Mouse (Mus musculus) gastrocnemius, postnatal 14 days (tissue): Measurements from ENCODE around the gene Hsd3b7. TPM values are rescaled to one million over a fixed set of nuclear protein-coding genes. Genes with fewer than 3 reads are reported as not detected.

Experiments used
- DNase-seq: peaks from one replicate; pipeline ENCODE4 v3.0.0; 2021; ENCODE audit warnings: mixed read lengths
- intact Hi-C: fragments of 180-260 bp; cut with DNase I; formaldehyde crosslinking; loops from one replicate; pipeline ENCODE4 v1.15.1; 2025; ENCODE audit warnings: low total_unique reads
- long read RNA-seq, 2 experiments: library from polyadenylated mRNA; stranded (forward); transcript quantifications; one replicate each; pipeline ENCODE4 v2.0.0; 2021
- total RNA-seq, 2 experiments: library from RNA; stranded (reverse); gene quantifications; 2 replicates each; pipeline ENCODE4 v1.2.3; 2021

Gene Hsd3b7
- total RNA-seq: 1 to 10 TPM; 6.9 to 8.1 TPM
- long read RNA-seq, experiment 1, transcript Hsd3b7-201 (7 exons, 1,828 nt): major isoform, 9 of 13 reads
- long read RNA-seq, experiment 1, partial matches to known transcripts: 1 of 13 reads
- long read RNA-seq, experiment 1, other reads (novel, unspliced or antisense): 3 of 13 reads
- long read RNA-seq, experiment 2, transcript Hsd3b7-201 (7 exons, 1,828 nt): major isoform, 9 of 13 reads
- long read RNA-seq, experiment 2, partial matches to known transcripts: 2 of 13 reads
- long read RNA-seq, experiment 2, other reads (novel, unspliced or antisense): 2 of 13 reads

DNA sequence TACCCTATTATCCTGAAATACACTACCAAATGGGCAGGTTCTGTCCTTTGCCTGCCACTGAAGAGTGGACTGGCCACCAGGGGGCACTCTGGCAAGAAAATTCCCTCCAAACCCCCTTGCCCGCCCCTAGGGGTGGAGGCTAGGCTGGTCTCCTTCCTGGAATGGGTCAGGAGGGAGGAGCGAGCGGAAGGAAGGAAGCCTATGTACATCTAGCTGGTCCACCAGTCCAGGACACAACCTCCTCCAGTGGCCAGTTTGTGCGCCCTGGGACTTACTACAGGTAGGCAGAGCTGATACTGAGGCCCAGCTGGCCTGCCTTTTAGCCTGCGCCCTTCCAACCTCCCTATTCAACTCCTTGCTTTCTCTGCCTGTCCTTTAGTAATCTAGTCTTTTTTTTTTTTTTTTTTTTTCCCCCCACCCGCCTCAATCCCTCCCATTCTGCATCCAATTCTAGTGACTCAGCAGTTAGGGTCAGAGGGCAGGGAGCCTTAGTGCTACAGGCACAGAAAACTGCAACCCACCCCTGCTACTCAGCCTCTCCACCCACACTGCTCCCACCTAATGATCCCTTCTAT lies at the start of gene Hsd3b7:
TSS of gene Hsd3b7 (plus strand) at position 170 of the 575 bp plus-strand sequence.
- intact Hi-C loops: no loop called here
- DNase-seq: peak; percentile 94

DNA sequence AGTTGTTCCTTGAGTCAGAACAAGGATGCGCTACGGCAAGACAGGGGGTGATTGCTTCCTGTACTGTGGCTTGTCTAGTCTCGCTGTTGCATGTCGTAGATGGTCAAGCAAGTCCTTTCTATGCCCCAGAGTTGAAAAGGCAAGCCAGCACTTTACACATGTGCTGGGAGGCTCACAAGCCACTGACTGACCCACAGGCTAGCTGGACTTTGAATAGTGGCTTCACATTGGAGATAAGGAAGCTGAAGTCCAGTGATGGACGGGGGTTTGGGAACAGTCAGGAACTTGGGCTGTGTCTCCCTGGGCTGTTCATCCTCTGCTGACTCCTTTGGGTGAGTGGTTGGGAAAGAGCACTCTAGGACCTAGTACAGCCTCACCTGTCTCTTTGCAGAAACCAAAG lies 48.8 kb upstream of the Hsd3b7 start:
- DNase-seq: no peak
- intact Hi-C loops: loop anchor here (5.0 kb wide), 1 partner anchor 34 kb away; no protein-coding TSS in a partner anchor

DNA sequence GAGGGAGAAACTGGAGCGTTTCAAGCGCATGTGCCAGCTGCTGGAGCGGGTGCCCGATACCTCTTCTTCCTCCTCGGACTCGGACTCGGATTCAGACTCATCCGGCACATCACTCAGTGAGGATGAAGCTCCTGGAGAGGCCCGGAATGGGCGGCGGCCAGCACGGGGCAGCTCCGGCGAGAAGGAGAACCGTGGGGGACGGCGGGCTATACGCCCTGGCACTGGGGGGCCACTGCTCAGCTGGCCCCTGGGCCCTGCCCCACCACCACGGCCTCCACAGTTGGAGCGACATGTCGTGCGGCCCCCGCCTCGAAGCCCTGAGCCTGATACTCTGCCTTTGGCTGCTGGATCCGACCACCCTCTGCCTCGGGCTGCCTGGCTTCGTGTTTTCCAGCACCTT lies 48.3 kb upstream of the Hsd3b7 start:
- DNase-seq: no peak
- intact Hi-C loops: loop anchor here (5.0 kb wide), 1 partner anchor 35 kb away; no protein-coding TSS in a partner anchor

DNA sequence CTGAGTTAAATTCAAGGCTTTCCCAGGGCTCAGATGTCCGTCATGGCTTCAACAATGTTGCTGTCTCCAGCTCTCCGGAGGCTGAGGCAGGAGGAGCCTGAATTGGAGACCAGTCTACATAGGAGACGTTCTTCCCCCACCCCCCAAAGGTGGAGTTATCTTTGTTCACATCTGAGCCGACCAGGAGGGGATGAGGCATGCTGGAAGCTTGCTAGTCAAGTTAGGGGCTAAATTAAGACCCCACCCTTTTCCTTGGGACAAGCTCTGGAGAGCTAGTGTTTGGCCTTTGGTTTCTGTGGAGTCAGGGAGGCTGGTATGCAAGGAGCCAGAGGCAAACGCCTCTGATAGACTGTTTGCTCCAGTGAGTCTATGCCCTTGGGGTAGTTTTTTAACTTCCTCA lies 47.2 kb upstream of the Hsd3b7 start:
- no peak for DNase-seq
- intact Hi-C loops: loop anchor here (5.0 kb wide), 1 partner anchor 36 kb away; no protein-coding TSS in a partner anchor

DNA sequence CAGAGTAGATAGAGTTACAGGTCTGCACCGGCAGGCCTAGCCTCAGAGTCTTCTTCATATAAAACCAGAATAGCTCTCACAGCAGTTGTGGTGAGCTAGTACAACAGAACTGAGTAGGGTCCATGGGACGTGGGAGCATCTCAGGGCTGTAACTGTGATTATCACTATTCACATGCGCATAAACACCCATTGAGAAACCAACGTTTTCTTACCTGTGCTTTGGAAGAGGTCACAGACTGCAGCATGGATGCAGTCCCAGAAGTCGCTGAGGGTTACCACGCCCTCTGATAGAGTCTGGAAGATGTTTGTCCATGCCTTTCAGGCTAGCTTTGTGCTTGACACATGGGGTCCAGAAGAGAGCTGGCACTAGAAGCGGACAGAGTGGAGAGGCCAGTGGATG lies 46.7 kb upstream of the Hsd3b7 start:
- DNase-seq: no peak

DNA sequence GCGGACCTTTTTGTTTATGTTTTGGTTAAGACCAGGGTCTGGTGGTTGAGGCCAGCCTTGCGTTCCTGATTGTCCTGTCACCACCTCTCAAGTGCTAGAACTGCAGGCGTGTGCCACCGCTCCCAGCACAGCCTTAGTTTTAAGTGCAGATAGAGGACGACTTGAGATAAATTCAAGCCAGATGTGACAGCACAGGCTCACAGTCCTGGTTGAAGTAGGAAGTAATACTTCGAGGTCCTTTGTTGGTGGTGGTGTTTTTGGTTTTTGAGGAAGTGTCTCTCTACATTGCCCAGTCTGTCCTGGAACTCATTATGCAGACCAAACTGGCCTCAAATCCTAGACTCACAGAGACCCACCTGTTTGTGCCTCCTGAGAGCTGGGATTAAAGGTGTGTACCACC lies 40.7 kb upstream of the Hsd3b7 start:
- no peak for DNase-seq
- intact Hi-C loops: loop anchor here (5.0 kb wide), 1 partner anchor 82 kb away; no protein-coding TSS in a partner anchor

More for the DNA sequence above, 46.7 kb upstream of the Hsd3b7 start:
- intact Hi-C loops: loop anchor here (5.0 kb wide), 1 partner anchor 36 kb away; no protein-coding TSS in a partner anchor

DNA sequence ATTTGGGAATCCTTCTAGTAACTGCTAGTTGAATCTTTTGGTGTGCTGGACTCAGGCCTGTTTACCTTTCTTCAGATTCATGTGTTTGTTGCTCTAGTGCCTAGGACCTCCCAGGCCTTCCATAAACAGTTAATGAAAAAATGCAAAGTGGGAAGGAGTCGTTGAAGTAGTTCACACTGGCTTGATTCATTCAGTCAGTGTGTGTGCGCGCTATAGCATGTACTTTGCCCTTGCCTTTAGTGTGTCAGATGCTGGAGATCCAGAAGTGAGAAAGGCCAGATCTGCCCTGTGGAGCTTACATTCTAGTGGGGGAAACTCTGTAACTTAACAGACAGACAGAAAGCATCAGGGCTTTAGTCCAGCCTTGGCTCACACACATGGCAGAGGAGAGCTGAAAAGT lies 39.9 kb upstream of the Hsd3b7 start:
- no peak for DNase-seq
- intact Hi-C loops: no loop called here

DNA sequence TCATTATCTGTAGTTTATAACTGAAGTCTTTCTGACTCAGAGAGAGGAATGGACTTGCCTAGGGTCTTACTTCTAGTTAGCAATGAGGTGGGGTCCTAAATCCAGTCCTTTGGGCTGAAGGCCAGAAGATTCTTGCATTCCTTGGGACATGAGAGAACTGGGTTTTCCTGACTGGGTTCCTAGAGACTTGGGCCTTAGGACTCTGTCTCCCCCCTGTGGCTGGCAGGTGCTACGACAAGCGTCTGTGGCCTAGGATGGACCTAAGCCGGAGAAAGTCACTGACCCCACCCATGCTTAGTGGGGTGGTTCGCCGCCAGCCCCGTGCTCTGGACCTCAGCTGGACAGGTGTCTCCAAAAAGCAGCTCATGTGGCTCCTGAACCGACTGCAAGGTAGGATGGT lies 39.4 kb upstream of the Hsd3b7 start:
- intact Hi-C loops: no loop called here

DNA sequence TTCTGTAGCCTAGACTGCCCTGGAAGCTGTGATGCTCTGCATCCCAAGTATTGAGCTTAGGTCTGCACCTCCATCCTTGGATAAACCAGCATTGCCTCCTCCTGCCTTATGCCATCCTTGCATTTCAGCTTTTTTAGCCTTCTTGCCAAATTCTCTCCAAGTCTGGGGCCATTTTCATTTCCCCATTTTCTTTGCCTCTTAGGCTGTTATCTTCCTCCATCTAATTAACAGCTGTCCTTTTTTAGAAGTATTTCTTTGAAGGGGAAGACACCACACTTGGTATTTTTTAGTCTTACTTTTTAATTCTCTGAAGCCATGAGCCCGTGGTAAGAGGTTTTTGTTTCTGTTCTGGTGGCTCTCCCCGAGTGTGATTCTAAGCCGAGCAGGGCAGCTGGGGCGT lies 36.8 kb upstream of the Hsd3b7 start:
- intact Hi-C loops: no loop called here
- DNase-seq: no peak

More for the DNA sequence above, 39.4 kb upstream of the Hsd3b7 start:
- peak; percentile 70 for DNase-seq

DNA sequence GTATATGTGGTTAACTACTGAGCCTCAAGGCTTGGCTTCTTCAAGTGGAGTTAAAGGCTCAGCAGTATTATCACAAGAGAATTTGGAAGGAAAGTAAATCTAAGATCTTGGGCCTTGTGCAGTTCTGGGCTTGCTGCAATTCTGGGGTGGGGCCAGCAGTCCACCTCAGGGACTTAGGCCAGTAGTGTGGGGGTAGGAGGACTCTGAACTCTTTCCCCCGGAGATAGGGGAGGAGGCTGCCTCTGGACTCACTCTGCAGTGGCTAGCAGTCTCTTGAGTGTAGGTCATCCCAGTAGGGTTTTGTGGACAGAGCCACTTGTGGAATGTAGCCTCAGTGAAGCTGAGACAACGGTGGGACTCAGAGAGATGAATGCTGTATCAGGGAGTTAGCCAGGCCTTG lies 34.6 kb upstream of the Hsd3b7 start:
- no peak for DNase-seq
- intact Hi-C loops: no loop called here

DNA sequence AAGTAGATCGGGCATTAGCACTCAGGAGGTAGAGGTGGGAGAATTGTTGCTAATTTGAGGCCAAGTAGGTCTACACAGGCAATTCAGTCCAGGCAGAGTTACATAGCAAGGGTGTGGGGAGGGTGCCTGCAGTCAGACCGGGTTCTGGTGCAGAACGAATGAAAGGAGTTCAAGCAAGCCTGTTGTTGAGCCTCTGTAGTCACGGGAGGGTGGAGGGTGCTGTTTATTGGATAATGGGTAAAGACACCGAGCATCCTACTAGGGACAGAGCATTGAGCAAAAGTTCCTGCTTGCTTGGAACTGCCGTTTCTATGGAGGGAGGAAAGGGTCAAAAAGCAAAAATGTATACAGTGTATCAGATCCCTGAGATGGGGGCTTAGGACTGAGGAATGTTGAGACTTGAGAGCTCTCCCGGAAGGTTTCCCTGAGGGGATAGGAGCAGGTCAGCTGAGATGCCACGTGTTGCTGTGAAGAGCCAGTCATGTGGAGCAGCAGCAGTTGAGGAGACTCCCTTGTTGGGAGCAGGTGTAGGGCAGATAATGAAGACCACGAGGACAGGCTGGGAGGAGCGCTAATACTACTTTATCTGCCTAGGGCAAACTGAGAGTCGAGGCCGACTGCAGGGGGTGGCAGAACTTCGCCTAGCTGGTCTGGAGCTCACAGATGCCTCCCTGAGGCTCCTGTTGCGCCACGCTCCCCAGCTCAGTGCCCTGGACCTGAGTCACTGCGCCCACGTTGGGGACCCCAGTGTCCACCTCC lies 33.4 kb upstream of the Hsd3b7 start:
- intact Hi-C loops: no loop called here
- no peak for DNase-seq

DNA sequence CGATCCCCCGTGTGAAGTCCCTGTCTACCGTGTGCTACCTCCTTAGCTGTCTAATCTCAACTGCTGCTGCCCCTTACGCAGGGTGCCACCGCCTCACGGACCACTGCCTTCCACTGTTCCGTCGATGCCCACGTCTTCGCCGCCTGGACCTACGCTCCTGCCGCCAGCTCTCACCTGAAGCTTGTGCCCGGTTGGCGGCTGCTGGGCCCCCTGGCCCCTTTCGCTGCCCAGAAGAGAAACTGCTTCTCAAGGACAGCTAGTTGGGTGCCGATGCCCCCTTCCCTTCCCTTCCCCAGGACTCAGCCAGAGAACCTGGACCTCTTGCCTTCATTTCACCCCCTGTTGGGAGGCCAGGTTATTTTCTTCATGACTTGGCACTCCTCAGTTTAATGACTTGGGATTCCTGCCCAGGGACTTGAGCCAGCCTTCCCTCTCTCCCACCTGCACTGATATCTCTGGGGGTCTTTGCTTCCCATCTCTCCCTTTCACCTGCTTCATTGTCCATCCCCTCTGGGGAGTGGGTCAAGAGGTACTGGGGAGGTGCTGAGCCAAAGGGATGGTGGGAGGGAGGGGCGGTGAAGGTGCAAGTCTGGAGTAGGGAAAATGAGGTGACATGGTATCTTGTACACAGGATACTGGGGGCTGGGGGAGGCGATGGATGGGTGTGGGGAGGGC lies 32.6 kb upstream of the Hsd3b7 start:
- DNase-seq: no peak
- intact Hi-C loops: no loop called here

DNA sequence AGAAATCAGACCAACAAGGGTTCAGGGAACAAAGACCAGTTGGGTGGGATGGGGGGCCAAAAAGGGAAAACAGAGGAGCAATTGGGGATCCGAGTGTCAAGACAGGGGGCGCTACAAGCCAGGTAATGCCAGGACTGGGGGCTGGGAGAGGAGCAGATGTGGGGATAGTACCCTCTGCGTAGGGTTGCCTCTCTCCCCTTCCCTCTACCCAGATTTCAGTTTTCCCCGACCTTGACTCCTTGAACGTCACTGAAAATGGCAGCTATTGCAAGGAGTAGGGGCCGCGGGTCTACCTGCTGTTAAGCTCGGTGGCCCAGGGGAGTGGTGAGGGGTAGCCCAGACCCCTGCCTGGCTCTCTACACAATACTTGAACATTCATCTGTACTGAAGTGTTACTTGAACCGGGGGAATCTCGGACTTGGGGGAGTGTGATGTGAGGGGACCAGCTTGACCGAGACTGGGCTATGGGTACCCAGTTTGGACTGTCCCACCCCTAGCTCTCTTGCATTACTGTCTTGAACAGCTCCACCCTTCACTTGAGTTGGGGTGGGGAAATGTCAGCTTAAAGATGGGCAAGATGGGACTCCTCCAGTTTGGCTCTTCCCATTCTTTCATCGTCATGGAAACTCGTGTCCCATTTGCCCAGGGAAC lies 31.9 kb upstream of the Hsd3b7 start:
- intact Hi-C loops: no loop called here
- DNase-seq: no peak

DNA sequence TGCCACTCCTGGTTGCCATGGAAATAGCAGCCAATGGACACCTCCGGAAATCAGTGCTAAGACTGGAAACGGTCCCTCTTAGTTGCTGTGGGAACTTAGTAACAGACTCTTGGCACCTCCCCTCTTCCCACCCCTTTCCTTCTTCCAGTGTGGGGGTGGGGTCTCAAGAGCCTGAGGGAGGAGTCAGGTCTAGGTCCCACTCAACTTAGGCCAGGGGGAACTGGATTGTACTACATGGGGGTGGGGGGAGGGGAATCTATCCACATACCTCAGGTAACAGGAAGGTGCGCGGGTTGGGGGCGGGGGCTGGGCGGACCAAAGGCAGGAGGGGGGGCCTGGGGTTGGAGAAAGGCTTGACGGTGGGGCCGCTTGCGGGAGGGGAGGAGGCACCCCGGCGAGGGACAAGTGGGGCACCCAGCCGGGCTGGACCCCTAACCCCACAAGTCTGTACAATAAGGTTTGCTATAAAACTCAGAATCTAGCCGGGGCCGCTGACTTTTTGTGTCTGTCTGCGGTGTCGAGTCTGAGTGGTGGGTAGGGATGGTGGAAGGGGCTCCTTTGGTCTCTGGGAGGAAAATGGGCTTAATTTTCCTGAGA lies 31.3 kb upstream of the Hsd3b7 start:
- peak; percentile 88 for DNase-seq
- intact Hi-C loops: no loop called here

DNA sequence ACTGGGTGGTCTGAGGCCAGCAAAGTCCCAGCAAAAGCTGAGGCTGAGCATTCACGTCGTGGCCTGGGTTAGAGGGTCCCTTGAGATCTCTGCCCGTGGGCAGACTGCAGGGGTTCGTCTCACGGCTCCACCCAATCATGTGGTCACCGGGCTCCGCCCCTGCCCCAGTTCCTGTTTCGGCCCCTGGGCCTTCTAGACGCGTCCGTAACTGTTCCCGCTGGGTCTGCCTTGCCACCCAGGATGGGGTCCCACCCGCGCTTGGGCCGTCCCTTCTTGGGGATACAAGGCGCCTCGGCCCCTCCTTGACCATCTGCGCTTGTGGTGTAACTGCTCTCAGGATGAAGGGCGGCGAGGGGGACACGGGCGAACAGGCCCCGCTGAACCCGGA lies 30.8 kb upstream of the Hsd3b7 start, which contains the start of gene Orai3:
TSS of gene Orai3 (plus strand) at position 165 of the 388 bp plus-strand sequence.
- intact Hi-C loops: no loop called here

DNA sequence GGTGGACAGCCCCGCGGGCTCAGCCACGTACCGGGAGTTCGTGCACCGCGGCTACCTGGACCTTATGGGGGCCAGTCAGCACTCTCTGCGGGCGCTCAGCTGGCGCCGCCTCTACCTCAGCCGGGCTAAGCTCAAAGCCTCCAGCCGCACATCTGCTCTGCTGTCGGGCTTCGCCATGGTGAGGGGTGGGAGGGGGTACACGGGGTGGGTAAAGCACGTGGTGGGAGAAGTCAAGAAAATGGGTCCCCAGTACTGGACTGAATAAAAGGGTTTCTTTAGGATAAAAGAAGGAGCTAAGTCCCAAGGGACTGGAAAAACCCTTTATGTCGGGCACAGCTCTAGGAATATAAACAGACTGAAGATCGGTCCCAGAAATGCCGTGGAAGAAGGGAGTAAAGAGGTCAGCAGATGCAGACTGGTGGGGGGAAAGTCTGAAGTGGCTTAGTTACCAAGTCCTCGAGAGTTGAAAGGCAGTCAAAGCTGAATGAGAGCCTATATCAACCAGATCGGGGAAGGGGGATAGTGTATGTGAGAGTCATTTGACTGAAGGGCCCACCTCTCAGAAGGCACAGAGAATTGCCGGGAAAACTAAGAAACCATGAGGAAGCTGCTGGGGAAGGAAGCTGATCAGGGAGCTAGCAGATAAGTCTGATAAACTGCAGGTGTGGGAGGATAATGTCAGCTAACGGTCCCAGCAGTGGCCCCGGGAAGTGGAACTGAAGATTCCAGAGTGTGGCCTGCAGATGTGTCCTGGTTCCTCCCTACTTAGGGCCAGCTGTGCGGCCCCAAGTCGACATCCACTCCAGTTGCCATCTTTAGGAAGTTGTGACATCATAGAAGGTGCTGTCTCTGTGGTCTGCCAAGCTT lies 30.1 kb upstream of the Hsd3b7 start:
- intact Hi-C loops: no loop called here
- DNase-seq: no peak

More for the DNA sequence above, 30.8 kb upstream of the Hsd3b7 start, which contains the start of gene Orai3:
- DNase-seq: peak; percentile 90

DNA sequence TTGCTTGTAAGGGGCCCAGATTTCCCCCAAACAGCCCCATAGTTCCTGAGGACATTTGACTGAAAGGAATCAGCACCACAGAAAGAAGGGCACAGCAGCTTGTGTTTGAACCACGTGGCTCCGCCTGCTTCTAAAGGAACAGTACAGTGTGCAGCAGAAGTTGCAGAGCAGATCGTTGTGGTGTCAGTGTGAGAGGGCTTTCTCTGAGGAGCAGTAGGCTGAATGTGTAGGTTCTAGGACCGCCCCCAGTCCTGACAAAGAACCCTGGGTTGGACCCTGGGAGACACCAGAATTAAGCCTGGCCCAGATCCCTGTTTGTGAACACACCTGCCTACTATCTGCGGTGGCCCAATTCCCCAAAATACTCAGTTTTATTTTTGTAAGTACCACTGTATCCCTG lies 29.1 kb upstream of the Hsd3b7 start:
- intact Hi-C loops: no loop called here
- no peak for DNase-seq

DNA sequence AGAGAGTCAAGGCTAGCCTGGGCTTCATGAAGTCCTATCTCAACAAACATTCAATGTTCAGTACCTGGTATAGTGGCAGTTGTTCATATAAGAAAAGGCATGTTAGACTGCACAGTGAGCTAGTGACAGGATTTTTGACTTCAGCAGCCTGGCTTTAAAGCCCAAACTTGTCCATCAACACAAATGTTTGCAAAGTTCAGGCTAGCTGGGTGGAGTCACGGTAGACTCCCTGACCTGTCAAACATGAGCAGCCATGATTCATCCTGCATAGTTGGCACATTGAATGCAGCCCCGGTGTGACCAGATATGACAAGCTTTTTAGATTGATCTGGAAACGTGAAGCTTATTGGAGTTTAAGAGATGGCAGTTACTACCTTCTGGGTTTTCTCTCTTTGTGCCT lies 28.3 kb upstream of the Hsd3b7 start:
- intact Hi-C loops: no loop called here
- no peak for DNase-seq
